Mouse (Mus musculus) heart, adult 2 months (tissue): ENCODE measurements around the gene Plekhm3. TPM values are rescaled to one million over a fixed set of nuclear protein-coding genes. Genes with fewer than 3 reads are reported as not detected.

Experiments
- DNase-seq, 2 experiments: peaks; one replicate each; pipeline ENCODE4 v3.0.0; 2021
- H3K27ac ChIP-seq: fragments of 200-600 bp; 2 replicates; pipeline ENCODE4 v1.8.1; 2022
- H3K27me3 ChIP-seq: fragments of 200-500 bp; 2 replicates; pipeline ENCODE4 v1.6.1; 2012; ENCODE audit warnings: mild to moderate bottlenecking, low read length, inconsistent platforms, mixed read lengths; ENCODE audit not compliant: control insufficient read depth, insufficient read depth
- H3K36me3 ChIP-seq: fragments of 200-500 bp; 2 replicates; pipeline ENCODE4 v1.6.1; 2012; ENCODE audit warnings: low read length, inconsistent platforms; ENCODE audit not compliant: control insufficient read depth, insufficient read depth
- H3K4me1 ChIP-seq: fragments of 200-500 bp; 2 replicates; pipeline ENCODE4 v1.6.1; 2011; ENCODE audit warnings: low read length; ENCODE audit not compliant: control insufficient read depth, insufficient read depth
- H3K4me3 ChIP-seq: fragments of 200-600 bp; 2 replicates; pipeline ENCODE4 v1.8.1; 2022
- H3K79me2 ChIP-seq: fragments of 200-500 bp; replicated peaks from 2 replicates; pipeline ENCODE4 v1.6.1; 2012; ENCODE audit warnings: mild to moderate bottlenecking, inconsistent platforms, low read length, moderate library complexity, mixed read lengths; ENCODE audit not compliant: control insufficient read depth, insufficient read depth
- H3K9ac ChIP-seq: fragments of 200-500 bp; 2 replicates; pipeline ENCODE4 v1.6.1; 2012; ENCODE audit warnings: low read depth, mild to moderate bottlenecking, control low read depth, inconsistent platforms, low read length, mixed read lengths
- CTCF ChIP-seq: fragments of 200-600 bp; IDR thresholded peaks from 2 replicates; pipeline ENCODE4 v1.8.1; 2022; ENCODE audit warnings: antibody characterized with exemption, mild to moderate bottlenecking, moderate library complexity
- EP300 ChIP-seq: fragments of 200-500 bp; IDR thresholded peaks from 2 replicates; pipeline ENCODE4 v1.6.1; 2011; ENCODE audit warnings: low read depth, low read length, control low read depth; ENCODE audit not compliant: insufficient read depth
- POLR2A ChIP-seq: fragments of 200-500 bp; IDR thresholded peaks from 2 replicates; pipeline ENCODE4 v1.6.1; 2011; ENCODE audit warnings: mild to moderate bottlenecking, low read depth, low read length, control low read depth; ENCODE audit not compliant: insufficient read depth
- WGBS: fragments of 180-500 bp; shearing (Covaris S2); methylation state at CpG from one replicate; pipeline ENCODE4 v1.1.7; 2018; 5-methylcytosine and 5-hydroxymethylcytosine counted together
- intact Hi-C: fragments of 180-260 bp; cut with DNase I; formaldehyde crosslinking; loops from one replicate; pipeline ENCODE4 v1.15.1; 2025
- long read RNA-seq: library from polyadenylated mRNA; stranded (forward); transcript quantifications from one replicate; pipeline ENCODE4 v2.0.0, GENCODE M21; 2021
- polyA plus RNA-seq: library from polyadenylated mRNA; depleted of rRNA; stranded (reverse); fragments of >200 nt; gene quantifications from 2 replicates; pipeline ENCODE4 v1.2.3, GENCODE M21; 2012; rRNA removed
- total RNA-seq, 2 experiments: library from RNA; stranded (reverse); gene quantifications; 2 replicates each; pipeline ENCODE4 v1.2.3; 2021

The Plekhm3 gene
- total RNA-seq (1 to 10 TPM; 6.8 to 6.9 TPM), polyA plus RNA-seq (3.3 and 4.7 TPM in 2 replicates)
- long read RNA-seq, full-length matches to known transcripts: 1 of 2 reads
- long read RNA-seq, partial matches to known transcripts: 0 of 2 reads
- long read RNA-seq, other reads (novel, unspliced or antisense): 1 of 2 reads

DNA sequence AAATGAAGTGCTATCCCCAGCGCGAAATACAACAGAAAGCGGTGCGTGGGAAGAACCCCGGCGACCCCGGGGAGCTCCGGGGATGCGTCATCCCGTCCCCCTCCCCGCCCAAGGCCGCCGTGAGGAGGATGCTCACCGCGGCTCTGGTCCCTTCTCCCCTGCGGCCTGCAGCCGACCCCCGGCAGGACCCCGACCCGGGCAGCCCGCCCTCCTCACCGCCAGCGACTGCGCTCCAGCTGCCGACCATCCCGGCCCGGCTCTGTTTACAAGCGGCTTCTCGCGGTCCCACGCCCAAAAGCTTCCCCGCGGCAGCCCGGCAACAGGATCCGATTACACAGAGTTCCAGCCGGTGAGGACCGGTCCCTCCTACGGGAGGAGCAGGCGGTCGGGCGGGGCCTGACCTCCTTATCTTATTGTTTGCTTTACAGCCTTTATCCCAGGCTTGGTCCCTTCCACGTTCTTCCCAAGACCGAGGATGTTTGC is at the start of gene Plekhm3:
Gene Plekhm3 (minus strand): TSS at position 346 of the 483 bp plus-strand sequence.
- H3K79me2 ChIP-seq: peaks cover 2% of the 10 kb centered on the region
- H3K27ac ChIP-seq: peak within 1 kb of the TSS; percentile 79
- no peaks in the 10 kb centered on the region for H3K27me3 ChIP-seq
- peak; percentile 87 to 88 for DNase-seq
- intact Hi-C loops: no loop called here
- H3K4me1 ChIP-seq: peaks cover 4% of the 10 kb centered on the region
- under 1% methylated on average over 43 of the region's 43 CpGs for WGBS
- H3K36me3 ChIP-seq: no peaks in the 10 kb centered on the region
- TF ChIP-seq CTCF (no peak), EP300 (no peak), POLR2A (peak; percentile 57)
- peak within 1 kb of the TSS; percentile 100 for H3K9ac ChIP-seq
- peak within 1 kb of the TSS; percentile 76 for H3K4me3 ChIP-seq

DNA sequence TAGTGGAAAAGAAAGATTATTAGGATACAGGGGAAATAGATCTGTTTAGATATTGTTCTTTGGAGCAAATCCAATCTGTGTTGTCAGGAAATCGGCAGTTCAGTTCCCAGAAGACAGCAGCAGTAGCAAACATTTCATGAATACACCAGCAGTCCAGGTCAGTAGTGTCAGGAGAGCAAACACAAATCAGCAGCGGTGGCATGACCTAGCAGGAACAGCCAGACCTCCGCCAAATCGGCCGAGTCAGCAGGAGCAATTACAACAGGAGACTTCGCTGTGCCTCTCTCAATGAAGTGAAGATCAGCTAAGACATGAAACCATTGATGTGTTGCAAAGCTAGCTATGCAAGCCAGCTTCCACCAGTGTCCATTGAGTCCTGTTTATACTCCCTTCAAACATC is 49.0 kb upstream of the Plekhm3 start:
- no peaks in the 10 kb centered on the region for H3K27me3 ChIP-seq
- no peaks in the 10 kb centered on the region for H3K4me1 ChIP-seq
- no peak overlapping the region for H3K9ac ChIP-seq
- H3K36me3 ChIP-seq: no peaks in the 10 kb centered on the region
- H3K27ac ChIP-seq: no peak overlapping the region
- H3K79me2 ChIP-seq: no peaks in the 10 kb centered on the region
- no peak for DNase-seq
- intact Hi-C loops: no loop called here
- no peak overlapping the region for H3K4me3 ChIP-seq
- 86% methylated on average over 6 of the region's 6 CpGs for WGBS
- no peak for TF ChIP-seq EP300
- no peak for TF ChIP-seq POLR2A
- TF ChIP-seq CTCF: no peak

DNA sequence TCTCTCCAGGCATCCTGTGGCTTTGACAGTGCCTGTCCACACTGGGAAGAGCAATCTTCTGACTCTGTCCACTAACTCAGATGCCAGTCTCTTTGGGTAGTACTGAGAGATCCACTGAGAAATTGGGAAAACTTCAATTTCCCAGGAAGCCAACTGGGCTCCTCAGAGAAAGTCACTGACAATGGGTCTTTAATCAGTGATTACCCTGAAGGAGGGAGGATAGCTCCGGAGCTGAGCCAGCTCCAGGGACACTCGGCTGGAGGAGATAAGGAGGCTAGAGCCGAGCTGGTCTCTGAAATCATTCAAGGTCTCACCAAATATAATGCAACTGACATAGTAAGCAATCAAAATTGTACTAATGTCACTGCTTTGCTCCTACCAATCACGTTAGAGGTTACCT is 47.9 kb upstream of the Plekhm3 start:
- Histone ChIP-seq H3K36me3 (no peaks in the 10 kb centered on the region), H3K9ac (no peak overlapping the region), H3K4me1 (no peaks in the 10 kb centered on the region), H3K27me3 (no peaks in the 10 kb centered on the region), H3K27ac (no peak overlapping the region), H3K79me2 (no peaks in the 10 kb centered on the region), H3K4me3 (no peak overlapping the region)
- TF ChIP-seq EP300 (no peak), POLR2A (no peak), CTCF (no peak)
- DNase-seq: no peak
- intact Hi-C loops: no loop called here
- 35% methylated on average over 4 of the region's 4 CpGs for WGBS

DNA sequence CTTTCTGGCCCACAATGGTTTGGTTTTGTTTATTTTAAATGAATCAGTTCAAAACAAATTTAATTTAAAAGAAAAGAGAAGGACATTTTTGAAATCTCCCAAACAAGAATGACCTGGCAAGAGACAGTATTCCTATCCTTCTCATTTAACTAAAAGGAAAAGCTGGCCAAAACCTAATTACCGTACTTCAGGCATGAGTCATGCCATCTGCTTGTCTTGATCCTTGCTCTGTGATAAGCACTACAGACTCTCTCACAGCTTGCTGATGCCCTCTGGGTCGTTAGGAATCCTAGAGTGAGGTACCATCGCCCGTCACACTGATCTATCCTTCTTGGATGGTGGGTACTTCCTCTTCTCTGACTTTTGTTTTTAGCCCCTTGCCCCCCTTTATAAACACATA is 36.6 kb upstream of the Plekhm3 start:
- TF ChIP-seq CTCF: no peak
- TF ChIP-seq EP300: no peak
- TF ChIP-seq POLR2A: no peak
- intact Hi-C loops: no loop called here
- H3K79me2 ChIP-seq: no peaks in the 10 kb centered on the region
- no peaks in the 10 kb centered on the region for H3K27me3 ChIP-seq
- no peak overlapping the region for H3K27ac ChIP-seq
- no peaks in the 10 kb centered on the region for H3K36me3 ChIP-seq
- WGBS: 67% methylated on average over 4 of the region's 4 CpGs
- DNase-seq: no peak
- no peak overlapping the region for H3K9ac ChIP-seq
- H3K4me3 ChIP-seq: no peak overlapping the region
- no peaks in the 10 kb centered on the region for H3K4me1 ChIP-seq

DNA sequence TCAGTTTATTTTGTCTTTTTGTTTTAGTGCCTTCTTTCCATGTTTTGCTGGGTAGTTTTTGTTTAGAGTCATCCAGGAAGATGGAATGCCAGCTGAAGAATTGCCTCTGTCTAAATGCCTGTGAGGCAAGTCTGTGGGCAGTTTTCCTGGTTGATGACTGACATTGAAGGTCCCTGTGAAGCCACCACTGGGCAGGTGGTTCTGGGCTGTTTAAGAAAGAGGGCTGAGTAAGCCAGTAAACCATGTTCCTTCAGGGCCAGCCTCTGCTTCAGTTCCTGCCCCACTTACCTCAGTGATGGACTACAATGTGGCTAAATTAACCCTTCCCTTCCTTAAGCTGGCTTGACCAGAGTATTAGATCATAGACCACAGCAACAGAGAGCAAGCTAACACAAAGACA is 31.6 kb upstream of the Plekhm3 start:
- TF ChIP-seq EP300 (no peak), CTCF (no peak), POLR2A (no peak)
- no peaks in the 10 kb centered on the region for H3K79me2 ChIP-seq

DNA sequence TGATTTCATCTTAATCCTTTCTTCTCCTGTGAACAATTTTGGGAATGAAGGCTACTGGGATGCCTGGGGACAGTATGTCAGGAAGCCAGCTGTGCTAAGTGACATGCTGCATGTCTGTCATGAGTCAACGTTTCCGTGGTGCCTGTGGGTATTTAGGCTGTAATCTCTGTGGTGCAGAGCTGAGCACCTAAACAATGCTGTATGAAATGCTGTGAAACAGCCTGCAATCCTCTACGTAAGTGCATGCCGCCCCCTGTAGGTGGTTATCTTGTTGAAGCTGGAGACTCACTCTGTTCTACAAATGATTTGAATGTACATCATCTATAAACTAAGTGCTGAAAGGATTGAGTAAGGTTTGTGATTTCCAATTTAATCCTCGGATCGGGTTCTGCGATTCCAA is 29.5 kb upstream of the Plekhm3 start:
- 28% methylated on average over 7 of the region's 7 CpGs for WGBS
- DNase-seq: peak; percentile 36 to 56
- intact Hi-C loops: loop anchor here (1.0 to 5.0 kb wide), 3 partner anchors 69 to 369 kb away; partner anchors contain the start of gene Mettl21a

More for the DNA sequence above, 31.6 kb upstream of the Plekhm3 start:
- no peaks in the 10 kb centered on the region for H3K27me3 ChIP-seq
- H3K27ac ChIP-seq: no peak overlapping the region
- H3K4me1 ChIP-seq: no peaks in the 10 kb centered on the region
- H3K36me3 ChIP-seq: no peaks in the 10 kb centered on the region
- H3K4me3 ChIP-seq: no peak overlapping the region
- H3K9ac ChIP-seq: no peak overlapping the region
- DNase-seq: no peak
- intact Hi-C loops: loop anchor here (5.0 kb wide), 2 partner anchors 71 to 371 kb away; partner anchors contain the start of gene Mettl21a

More for the DNA sequence above, 29.5 kb upstream of the Plekhm3 start:
- Histone ChIP-seq H3K4me3 (no peak overlapping the region), H3K36me3 (no peaks in the 10 kb centered on the region), H3K27ac (no peak overlapping the region), H3K4me1 (no peaks in the 10 kb centered on the region), H3K9ac (no peak overlapping the region), H3K27me3 (no peaks in the 10 kb centered on the region), H3K79me2 (no peaks in the 10 kb centered on the region)
- TF ChIP-seq POLR2A: no peak
- no peak for TF ChIP-seq EP300
- TF ChIP-seq CTCF: peak; percentile 70
